Mouse (Mus musculus): ENCODE results near the gene Fam187a. TPM values are rescaled to one million over a fixed set of nuclear protein-coding genes. Genes with fewer than 3 reads are reported as not detected.

The Fam187a gene
- total RNA-seq, 1 experiment from 2014 or later, result not detected

- ATAC-seq (ENCODE audit: extremely low read depth, insufficient number of reproducible peaks, low FRiP score, poor library complexity, severe bottlenecking), result no peak
These were observed 5.1 kb downstream of the Fam187a start for GRCm38 (mm10) chr11:102890096-102890495.

- peak; percentile 71 for ATAC-seq (ENCODE audit: extremely low read depth, insufficient number of reproducible peaks, low FRiP score, poor library complexity, severe bottlenecking)
These were observed 8.2 kb downstream of the Fam187a start for GRCm38 (mm10) chr11:102893015-102893651.

DNA sequence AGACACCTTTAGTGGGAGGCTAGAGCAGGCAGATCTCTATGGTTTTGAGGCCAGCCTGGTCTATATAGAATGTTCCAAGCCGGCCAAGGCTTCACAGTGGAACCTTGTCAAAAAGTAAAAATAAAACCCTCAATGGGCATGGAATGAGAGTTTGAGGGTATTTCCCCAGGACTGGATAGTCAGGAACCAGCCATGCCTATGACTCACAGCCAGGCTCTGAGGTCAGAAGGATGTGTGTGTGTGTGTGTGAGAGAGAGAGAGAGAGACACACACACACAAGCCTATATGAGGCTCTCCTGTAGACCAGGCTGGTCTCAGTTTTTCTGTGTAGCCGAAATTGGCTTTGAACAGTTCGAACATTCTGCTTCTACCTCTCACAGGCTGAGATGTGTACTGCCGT lies 9.7 kb downstream of the Fam187a start:
- no peak for ATAC-seq (ENCODE audit: extremely low read depth, insufficient number of reproducible peaks, low FRiP score, poor library complexity, severe bottlenecking)

DNA sequence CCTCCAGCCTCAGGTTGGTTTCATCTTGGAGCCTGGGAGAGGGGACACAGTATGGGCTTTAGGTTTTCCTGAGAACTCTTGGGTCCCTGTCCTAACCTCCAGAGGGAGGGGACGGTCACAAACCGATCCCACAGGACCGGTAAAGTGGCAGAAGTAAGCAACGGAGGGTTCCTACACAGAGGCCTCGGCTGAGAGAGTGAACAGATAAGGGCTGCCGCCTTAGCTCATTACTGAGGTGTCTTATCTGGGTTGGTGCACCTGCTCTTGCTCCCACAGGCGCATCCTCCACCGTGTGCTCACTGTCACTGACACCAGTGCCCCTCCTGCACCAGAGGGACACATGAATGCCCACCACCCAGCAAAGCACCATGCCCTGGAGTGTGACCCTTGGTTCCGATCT lies 10.8 kb downstream of the Fam187a start:
- no peak for ATAC-seq (ENCODE audit: extremely low read depth, insufficient number of reproducible peaks, low FRiP score, poor library complexity, severe bottlenecking)

- no peak for ATAC-seq (ENCODE audit: extremely low read depth, insufficient number of reproducible peaks, low FRiP score, poor library complexity, severe bottlenecking)
These were observed 11.7 kb downstream of the Fam187a start for GRCm38 (mm10) chr11:102896641-102897040.

- no peak for ATAC-seq (ENCODE audit: extremely low read depth, insufficient number of reproducible peaks, low FRiP score, poor library complexity, severe bottlenecking)
These were observed 13.4 kb downstream of the Fam187a start for GRCm38 (mm10) chr11:102898408-102898807.

GRCm38 (mm10) chr11:102900763-102901162 lies 15.8 kb downstream of the Fam187a start, which contains the start of gene Gfap:
Gene Gfap (minus strand): TSS chr11:102900912.
- peak; percentile 59; the same call in 1 of the 2 replicates for ATAC-seq (ENCODE audit: extremely low read depth, insufficient number of reproducible peaks, low FRiP score, poor library complexity, severe bottlenecking)

DNA sequence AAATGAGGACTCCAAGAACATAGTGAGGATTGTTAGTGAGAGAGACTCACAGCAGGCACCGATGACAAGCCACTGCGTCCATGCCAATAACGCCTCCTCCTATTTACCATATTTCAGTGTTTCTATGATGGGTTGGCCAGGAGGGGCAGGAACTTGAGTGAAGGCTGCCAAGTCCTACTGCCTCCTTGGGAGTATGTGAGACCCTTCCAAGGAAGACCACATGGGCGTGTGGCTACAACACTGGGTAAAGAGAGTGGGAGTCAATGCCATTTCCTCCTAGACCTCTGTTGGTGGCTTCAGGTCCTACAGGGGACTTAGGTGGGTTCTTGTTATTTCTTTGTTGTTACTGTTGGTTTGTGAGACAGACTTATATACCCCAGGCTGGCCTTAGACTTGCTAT lies 16.2 kb downstream of the Fam187a start:
- no peak for ATAC-seq (ENCODE audit: extremely low read depth, insufficient number of reproducible peaks, low FRiP score, poor library complexity, severe bottlenecking)

DNA sequence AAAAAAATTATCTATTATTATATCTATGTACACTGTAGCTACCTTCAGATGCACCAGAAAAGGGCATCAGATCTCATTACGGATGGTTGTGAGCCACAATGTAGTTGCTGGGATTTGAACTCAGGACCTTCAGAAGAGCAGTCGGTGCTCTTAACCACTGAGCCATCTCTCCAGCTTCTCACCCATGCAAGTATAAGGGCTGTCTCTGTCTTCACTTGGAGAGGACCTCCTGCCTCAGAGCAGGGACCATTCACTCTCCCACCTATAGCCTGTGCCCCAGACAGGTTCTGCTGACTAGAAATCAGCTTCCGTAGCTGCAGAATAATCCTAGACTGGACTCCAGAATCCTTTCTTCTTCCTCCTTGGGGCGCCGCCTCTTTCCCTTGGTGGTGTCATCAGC lies 17.1 kb downstream of the Fam187a start:
- ATAC-seq (ENCODE audit: extremely low read depth, insufficient number of reproducible peaks, low FRiP score, poor library complexity, severe bottlenecking), result no peak

- no peak for ATAC-seq (ENCODE audit: extremely low read depth, insufficient number of reproducible peaks, low FRiP score, poor library complexity, severe bottlenecking)
These were observed 18.7 kb downstream of the Fam187a start for GRCm38 (mm10) chr11:102903654-102904053.

DNA sequence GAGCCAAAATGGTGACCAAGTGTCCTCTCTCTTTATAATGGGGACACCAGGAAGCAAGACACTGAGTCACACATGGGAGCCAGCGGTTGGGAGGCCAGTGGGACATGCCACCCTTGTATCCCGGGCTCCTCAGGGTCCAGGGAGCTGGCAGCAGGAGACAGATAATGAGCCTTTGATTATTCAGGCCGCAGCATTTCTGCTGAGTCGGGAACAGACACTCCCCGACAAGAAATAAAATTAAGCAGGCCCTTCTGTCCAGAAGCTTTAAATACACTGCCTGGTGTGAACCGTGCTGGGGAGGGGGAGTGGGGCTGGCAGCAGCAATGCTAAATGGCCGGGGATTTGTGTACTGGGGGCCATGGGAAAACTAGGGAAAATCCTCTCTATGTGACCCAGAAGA lies 26.4 kb downstream of the Fam187a start:
- no peak for ATAC-seq (ENCODE audit: extremely low read depth, insufficient number of reproducible peaks, low FRiP score, poor library complexity, severe bottlenecking)

GRCm38 (mm10) chr11:102915380-102915779 lies 30.4 kb downstream of the Fam187a start:
- ATAC-seq (ENCODE audit: extremely low read depth, insufficient number of reproducible peaks, low FRiP score, poor library complexity, severe bottlenecking), result no peak

- ATAC-seq (ENCODE audit: extremely low read depth, insufficient number of reproducible peaks, low FRiP score, poor library complexity, severe bottlenecking), result no peak
These were observed 33.1 kb downstream of the Fam187a start for GRCm38 (mm10) chr11:102918077-102918476.

DNA sequence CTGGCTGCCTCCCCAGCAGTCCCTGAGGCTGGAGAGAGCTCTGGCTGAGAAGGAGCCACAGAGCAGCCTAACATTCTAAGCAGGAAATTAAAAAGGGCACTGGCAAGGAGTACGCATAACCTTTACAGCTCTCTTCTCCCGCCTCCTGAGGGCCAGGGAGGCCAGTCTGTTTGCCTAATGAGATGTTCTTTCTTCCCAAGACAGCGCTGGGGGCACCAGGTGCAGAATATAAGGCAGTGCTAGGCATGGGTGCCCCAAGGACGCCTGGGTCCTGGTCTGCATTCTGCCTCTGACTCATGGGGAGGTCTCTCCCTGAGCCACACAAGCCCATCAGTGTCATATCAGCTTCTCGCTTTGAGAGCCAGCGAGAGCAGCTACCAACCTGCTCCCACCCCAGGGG lies 36.5 kb downstream of the Fam187a start:
- ATAC-seq (ENCODE audit: extremely low read depth, insufficient number of reproducible peaks, low FRiP score, poor library complexity, severe bottlenecking), result no peak

DNA sequence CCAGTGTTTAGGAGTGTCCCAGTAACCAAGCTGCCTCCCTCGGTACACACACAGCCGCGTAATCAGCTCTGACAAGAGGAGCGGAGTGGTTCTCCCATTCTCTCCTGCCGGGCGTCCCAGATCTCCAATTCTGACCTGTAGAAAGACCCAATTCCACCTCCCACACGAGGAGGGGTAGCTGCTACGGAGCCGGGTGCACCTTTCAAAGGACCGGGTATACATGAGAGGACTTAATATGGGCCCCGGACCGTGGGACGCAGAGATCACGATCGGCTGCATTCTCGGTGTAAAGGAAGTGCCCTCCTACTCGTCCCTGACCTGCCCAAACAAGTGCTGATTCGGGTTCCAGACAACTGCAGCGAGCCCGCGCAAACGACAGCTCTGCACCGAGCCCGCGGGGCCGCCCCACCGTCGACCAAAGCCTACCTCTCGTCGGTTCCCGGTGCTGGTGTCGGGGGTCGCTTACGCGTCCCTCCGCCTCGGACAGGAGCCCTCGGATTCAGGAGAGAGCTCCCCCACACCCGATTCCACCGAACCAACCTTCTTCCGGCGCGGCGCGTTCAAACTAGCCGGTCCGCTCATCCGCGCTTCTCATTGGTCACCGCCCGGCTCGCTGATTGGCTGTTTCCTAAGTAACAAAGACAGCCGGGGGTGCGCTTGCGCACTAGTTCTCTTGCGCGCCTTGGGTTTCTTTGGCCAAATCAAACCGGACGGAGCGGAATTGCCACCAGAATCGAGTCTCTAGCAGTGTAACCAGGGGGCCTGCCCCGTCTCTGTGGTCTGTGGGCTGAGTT lies 39.8 kb downstream of the Fam187a start, which contains the start of gene Kif18b:
TSS of gene Kif18b (minus strand) at position 568 of the 794 bp plus-strand sequence.
- ATAC-seq (ENCODE audit: extremely low read depth, insufficient number of reproducible peaks, low FRiP score, poor library complexity, severe bottlenecking), result peak; percentile 93

DNA sequence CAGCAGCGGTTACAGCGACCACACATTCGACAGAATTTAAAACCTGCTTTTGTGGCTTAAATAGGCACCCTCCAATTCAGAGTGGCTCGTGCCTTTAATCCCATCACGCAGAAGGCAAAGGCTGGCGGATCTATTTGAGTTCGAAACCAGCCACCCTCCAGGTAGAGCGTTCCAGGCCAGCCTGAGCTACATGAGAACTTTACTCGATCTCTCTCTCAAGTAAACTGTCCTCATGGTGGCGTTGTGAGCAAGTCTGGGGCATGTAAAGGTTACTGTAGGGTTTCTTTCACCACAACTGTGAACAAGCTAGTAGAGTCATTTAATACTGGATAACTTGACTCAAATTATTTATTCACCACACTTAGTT lies 40.4 kb downstream of the Fam187a start:
- peak; percentile 51; the same call in 1 of the 2 replicates for ATAC-seq (ENCODE audit: extremely low read depth, insufficient number of reproducible peaks, low FRiP score, poor library complexity, severe bottlenecking)

DNA sequence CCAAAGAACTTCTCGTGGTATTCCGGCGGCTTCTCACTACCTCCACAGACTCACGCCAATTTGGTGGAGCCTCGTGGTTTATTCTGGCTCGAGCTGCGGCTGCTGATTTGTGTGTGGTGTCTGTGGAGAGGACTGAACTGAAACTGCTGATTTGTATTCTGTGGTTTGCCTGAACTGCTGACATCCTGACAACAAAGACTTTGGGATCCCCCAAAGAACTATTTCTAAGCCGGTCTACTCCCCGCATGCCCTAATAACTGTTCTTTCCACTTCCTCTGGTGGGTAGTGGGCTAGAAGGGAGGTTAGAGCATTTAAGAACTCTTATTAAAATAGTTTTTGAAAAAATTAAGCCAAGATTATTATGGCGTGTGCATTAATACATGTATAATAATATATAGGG lies 45.7 kb downstream of the Fam187a start:
- no peak for ATAC-seq (ENCODE audit: extremely low read depth, insufficient number of reproducible peaks, low FRiP score, poor library complexity, severe bottlenecking)

DNA sequence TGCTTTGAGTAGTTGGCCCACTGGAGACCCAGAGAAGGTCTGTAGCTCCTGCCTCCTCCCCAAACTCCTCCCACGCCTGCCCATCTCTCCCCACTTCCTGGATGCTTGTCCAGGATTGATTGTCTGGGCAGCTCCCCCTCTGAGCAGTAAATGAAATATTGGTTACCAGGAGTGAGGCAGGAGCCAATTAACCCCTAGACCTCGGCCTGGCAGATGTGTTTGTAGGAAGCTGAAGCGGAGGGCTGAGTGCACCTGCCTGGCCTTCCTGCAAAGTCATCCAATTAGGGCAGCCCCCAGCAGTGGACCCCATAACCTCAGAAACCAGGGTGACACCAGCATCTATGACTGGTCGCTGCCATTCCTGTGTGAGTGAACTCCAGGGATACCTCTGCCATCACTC lies 51.3 kb downstream of the Fam187a start:
- no peak for ATAC-seq (ENCODE audit: extremely low read depth, insufficient number of reproducible peaks, low FRiP score, poor library complexity, severe bottlenecking)

All from neutrophil, adult 5-6 weeks (primary cell).